Mouse (Mus musculus) testis, adult 2 months (tissue): Measurements from ENCODE around the gene Rims1. TPM values are rescaled to one million over a fixed set of nuclear protein-coding genes. Genes with fewer than 3 reads are reported as not detected.

ENCODE experiments used
- H3K27ac ChIP-seq: fragments of 200-500 bp; 2 replicates; pipeline ENCODE4 v1.5.1; 2012; ENCODE audit warnings: low read depth, low read length; ENCODE audit not compliant: control insufficient read depth, insufficient read depth
- H3K27me3 ChIP-seq: fragments of 200-500 bp; 2 replicates; pipeline ENCODE4 v1.6.1; 2012; ENCODE audit warnings: mild to moderate bottlenecking, low read length, moderate library complexity; ENCODE audit not compliant: control insufficient read depth, insufficient read depth
- H3K36me3 ChIP-seq: fragments of 200-500 bp; 2 replicates; pipeline ENCODE4 v1.6.1; 2012; ENCODE audit warnings: mild to moderate bottlenecking, low read length; ENCODE audit not compliant: control insufficient read depth, insufficient read depth
- H3K4me1 ChIP-seq: fragments of 200-500 bp; 2 replicates; pipeline ENCODE4 v1.6.1; 2012; ENCODE audit warnings: low read length; ENCODE audit not compliant: control insufficient read depth, insufficient read depth
- H3K4me3 ChIP-seq: fragments of 200-500 bp; 2 replicates; pipeline ENCODE4 v1.5.1; 2012; ENCODE audit warnings: low read depth, mild to moderate bottlenecking, low read length, moderate library complexity, mixed read lengths; ENCODE audit not compliant: control insufficient read depth
- CTCF ChIP-seq: fragments of 200-500 bp; IDR thresholded peaks from 2 replicates; pipeline ENCODE4 v1.5.1; 2012; ENCODE audit warnings: low read depth, mild to moderate bottlenecking, inconsistent platforms, low read length, moderate library complexity; ENCODE audit not compliant: control insufficient read depth, insufficient read depth, insufficient replicate concordance
- POLR2A ChIP-seq: fragments of 200-500 bp; IDR thresholded peaks from 2 replicates; pipeline ENCODE4 v1.6.1; 2012; ENCODE audit warnings: low read depth, mild to moderate bottlenecking, inconsistent platforms, low read length, moderate library complexity; ENCODE audit not compliant: control insufficient read depth
- polyA plus RNA-seq: library from polyadenylated mRNA; depleted of rRNA; stranded (reverse); fragments of >200 nt; gene quantifications from 2 replicates; pipeline ENCODE4 v1.2.3, GENCODE M21; 2012

Rims1 gene
- polyA plus RNA-seq, 1 experiment = 0.30 TPM

GRCm38 (mm10) chr1:22626295-22626694 is 179.5 kb downstream of the Rims1 start:
- Histone ChIP-seq H3K4me1 (no peaks in the 10 kb centered on the region), H3K4me3 (no peak overlapping the region), H3K27me3 (no peaks in the 10 kb centered on the region), H3K36me3 (no peaks in the 10 kb centered on the region), H3K27ac (no peak overlapping the region)
- TF ChIP-seq CTCF (no peak), POLR2A (no peak)

- H3K36me3 ChIP-seq = no peaks in the 10 kb centered on the region
- no peaks in the 10 kb centered on the region for H3K4me1 ChIP-seq
- no peak overlapping the region for H3K4me3 ChIP-seq
- H3K27ac ChIP-seq = no peak overlapping the region
- no peaks in the 10 kb centered on the region for H3K27me3 ChIP-seq
- TF ChIP-seq CTCF (no peak), POLR2A (no peak)
Observed at GRCm38 (mm10) chr1:22620827-22621226, 185.0 kb downstream of the Rims1 start.

GRCm38 (mm10) chr1:22615601-22616000 is 190.2 kb downstream of the Rims1 start:
- no peaks in the 10 kb centered on the region for H3K4me1 ChIP-seq
- TF ChIP-seq CTCF (no peak), POLR2A (no peak)
- no peaks in the 10 kb centered on the region for H3K27me3 ChIP-seq
- H3K4me3 ChIP-seq = no peak overlapping the region
- H3K27ac ChIP-seq = no peak overlapping the region
- no peaks in the 10 kb centered on the region for H3K36me3 ChIP-seq

- no peaks in the 10 kb centered on the region for H3K27me3 ChIP-seq
Observed at GRCm38 (mm10) chr1:22613609-22614008, 192.2 kb downstream of the Rims1 start.

GRCm38 (mm10) chr1:22604329-22605044 is 201.3 kb downstream of the Rims1 start:
- Histone ChIP-seq H3K4me3 (no peak overlapping the region), H3K27ac (no peak overlapping the region), H3K27me3 (no peaks in the 10 kb centered on the region), H3K4me1 (no peaks in the 10 kb centered on the region), H3K36me3 (no peaks in the 10 kb centered on the region)
- TF ChIP-seq CTCF (no peak), POLR2A (no peak)

More at GRCm38 (mm10) chr1:22613609-22614008, 192.2 kb downstream of the Rims1 start:
- Histone ChIP-seq H3K36me3 (no peaks in the 10 kb centered on the region), H3K4me1 (no peaks in the 10 kb centered on the region), H3K27ac (no peak overlapping the region), H3K4me3 (no peak overlapping the region)
- TF ChIP-seq POLR2A (no peak), CTCF (no peak)

- Histone ChIP-seq H3K27ac (no peak overlapping the region), H3K36me3 (no peaks in the 10 kb centered on the region), H3K4me1 (no peaks in the 10 kb centered on the region), H3K27me3 (no peaks in the 10 kb centered on the region), H3K4me3 (no peak overlapping the region)
- TF ChIP-seq POLR2A (no peak), CTCF (no peak)
Observed at GRCm38 (mm10) chr1:22596197-22596596, 209.6 kb downstream of the Rims1 start.

GRCm38 (mm10) chr1:22594841-22595240 is 211.0 kb downstream of the Rims1 start:
- TF ChIP-seq CTCF (no peak), POLR2A (no peak)
- H3K36me3 ChIP-seq = no peaks in the 10 kb centered on the region
- no peak overlapping the region for H3K4me3 ChIP-seq
- no peak overlapping the region for H3K27ac ChIP-seq
- no peaks in the 10 kb centered on the region for H3K27me3 ChIP-seq
- H3K4me1 ChIP-seq = no peaks in the 10 kb centered on the region
